Mouse (Mus musculus) left cerebral cortex, postnatal 36 days (tissue): ENCODE results near the gene Apeh. TPM values are rescaled to one million over a fixed set of nuclear protein-coding genes. Genes with fewer than 3 reads are reported as not detected.
"Not testable (repeated sequence)": the region's sequence is repeated elsewhere in the genome, so short reads cannot be mapped to it uniquely, and the experiment has no call there.

Source experiments
- DNase-seq, 2 experiments: peaks; one replicate each; pipeline ENCODE4 v3.0.0; 2021 to 2022; ENCODE audit warnings: low spot score in 2 of 2, mixed read lengths in 1 of 2
- intact Hi-C: fragments of 180-260 bp; cut with DNase I; formaldehyde crosslinking; loops from one replicate; pipeline ENCODE4 v1.15.1; 2025
- total RNA-seq, 2 experiments: library from RNA; stranded (reverse); gene quantifications; 2 replicates each; pipeline ENCODE4 v1.2.3; 2021

Gene Apeh
- 10 to 100 TPM; 23.9 to 39.4 TPM for total RNA-seq

- peak; percentile 83 to 86 for DNase-seq
- intact Hi-C loops, result loop anchor here (2.0 to 5.0 kb wide), 2 partner anchors 106 to 193 kb away; no protein-coding TSS in a partner anchor
Observed at GRCm38 (mm10) chr9:108094184-108094941, at the start of gene Apeh. TSS of gene Apeh (minus strand) at chr9:108094606.

GRCm38 (mm10) chr9:108143470-108143869 lies 49.1 kb upstream of the Apeh start:
- intact Hi-C loops, result no loop called here

DNA sequence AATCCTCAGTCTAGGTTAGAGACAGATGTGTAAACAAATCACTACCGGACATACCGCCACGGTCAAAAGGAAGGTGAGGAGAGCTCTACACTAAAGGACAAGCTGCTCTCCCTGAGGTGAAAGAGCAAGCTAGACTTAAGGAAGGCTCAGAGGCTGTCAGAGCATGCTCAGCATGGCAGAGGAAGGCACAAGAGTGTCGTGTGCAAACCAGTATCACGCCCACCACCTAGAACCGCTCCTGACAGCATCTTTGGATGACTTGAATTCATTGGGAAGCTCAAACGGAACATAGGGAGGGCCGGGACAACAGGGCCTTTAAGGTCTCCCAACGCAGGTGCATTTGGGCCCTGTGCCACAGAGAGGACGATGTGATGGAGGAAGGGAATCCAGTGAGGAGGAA lies 47.0 kb upstream of the Apeh start:
- intact Hi-C loops, result no loop called here
- DNase-seq, result no peak

More at GRCm38 (mm10) chr9:108143470-108143869, 49.1 kb upstream of the Apeh start:
- DNase-seq, result no peak

GRCm38 (mm10) chr9:108139963-108140695 lies 45.7 kb upstream of the Apeh start:
- intact Hi-C loops, result loop anchor here (5.0 kb wide), 2 partner anchors 32 to 47 kb away; no protein-coding TSS in a partner anchor
- DNase-seq, result no peak

DNA sequence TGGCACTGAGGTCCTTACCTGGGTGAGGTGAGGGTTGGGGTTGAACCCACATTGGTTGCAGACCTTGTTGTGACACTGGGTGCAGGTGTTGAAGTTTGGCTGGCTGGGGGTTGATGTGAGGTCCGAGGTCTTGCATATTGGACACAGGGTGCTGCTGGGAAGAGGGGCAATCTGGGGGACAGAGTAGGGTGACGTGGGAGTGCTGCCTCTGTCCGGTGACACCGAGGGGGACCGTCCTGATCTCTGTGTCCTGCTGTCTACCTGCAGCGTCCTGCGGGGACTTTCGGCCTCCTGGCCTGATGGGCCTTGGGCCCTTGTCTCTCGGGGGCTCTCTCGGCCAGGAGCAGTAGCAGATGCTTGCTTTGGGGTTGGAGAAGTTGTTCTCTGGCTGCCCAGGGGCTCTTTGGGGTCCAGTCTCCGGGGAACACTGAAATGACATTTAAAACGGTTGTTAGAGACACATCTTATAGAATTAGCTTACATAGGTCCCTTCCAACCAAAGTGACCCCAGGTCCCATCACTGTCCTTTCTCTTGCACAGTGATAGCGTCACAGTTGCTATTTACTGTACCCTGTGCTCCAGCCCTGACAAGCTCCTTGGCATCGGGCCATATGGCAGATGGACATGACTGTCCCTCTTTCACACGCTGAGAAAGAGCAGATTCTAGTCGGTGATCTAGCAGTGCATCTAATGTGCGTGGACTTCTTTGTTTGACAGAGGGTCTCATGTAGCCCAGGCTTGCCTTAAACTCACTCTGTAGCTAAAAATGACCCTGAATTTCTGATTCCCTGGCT lies 45.0 kb upstream of the Apeh start:
- intact Hi-C loops, result loop anchor here (5.0 kb wide), 2 partner anchors 33 to 48 kb away; no protein-coding TSS in a partner anchor
- no peak for DNase-seq

DNA sequence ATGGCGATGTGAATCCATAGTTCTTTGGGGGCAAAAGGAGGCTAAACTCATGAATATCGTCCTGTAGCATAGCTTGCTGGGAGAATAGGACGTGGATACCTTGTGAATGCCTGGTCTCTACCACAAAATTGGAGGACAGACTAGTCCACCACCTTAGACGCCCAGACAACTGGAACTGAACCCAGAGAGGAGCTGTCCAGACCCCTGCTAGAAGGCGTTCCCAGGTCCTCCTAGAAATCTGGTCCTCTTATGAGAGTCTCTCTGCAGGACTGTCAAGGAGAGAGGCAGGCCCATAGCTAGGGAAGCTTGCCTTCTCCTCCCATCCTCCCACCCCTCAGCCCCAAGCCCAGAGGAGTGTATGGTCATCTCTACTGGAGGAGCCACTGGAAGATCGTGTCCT lies 43.7 kb upstream of the Apeh start:
- DNase-seq, result no peak

DNA sequence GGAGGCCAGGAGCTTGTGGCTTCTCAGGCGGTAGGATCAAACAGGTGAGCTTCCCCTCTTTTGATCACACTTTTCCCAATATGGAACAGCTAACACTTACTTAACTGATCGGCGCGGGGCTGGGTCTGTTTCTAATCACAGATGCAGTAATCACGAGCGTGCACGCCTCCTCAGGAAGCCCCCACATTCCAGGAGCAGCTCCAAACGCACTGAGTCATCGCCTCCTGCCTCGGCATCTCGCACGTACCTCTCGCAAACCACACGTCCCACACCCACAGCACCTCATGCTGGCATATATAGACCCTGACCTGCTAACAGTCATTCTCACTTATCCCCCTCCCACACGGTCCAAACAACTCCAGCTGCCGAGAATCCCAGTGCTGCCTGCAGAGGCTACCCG lies 43.1 kb upstream of the Apeh start:
- DNase-seq, result peak; percentile 91 to 92
- intact Hi-C loops, result loop anchor here (1.0 to 5.0 kb wide), 3 partner anchors 16 to 50 kb away; no protein-coding TSS in a partner anchor

More for the DNA sequence above, 43.7 kb upstream of the Apeh start:
- intact Hi-C loops, result loop anchor here (5.0 kb wide), 2 partner anchors 34 to 49 kb away; no protein-coding TSS in a partner anchor

- intact Hi-C loops, result loop anchor here (1.0 to 5.0 kb wide), 3 partner anchors 16 to 50 kb away; no protein-coding TSS in a partner anchor
- DNase-seq, result peak; percentile 84 to 87
Observed at GRCm38 (mm10) chr9:108136930-108137462, 42.6 kb upstream of the Apeh start.

DNA sequence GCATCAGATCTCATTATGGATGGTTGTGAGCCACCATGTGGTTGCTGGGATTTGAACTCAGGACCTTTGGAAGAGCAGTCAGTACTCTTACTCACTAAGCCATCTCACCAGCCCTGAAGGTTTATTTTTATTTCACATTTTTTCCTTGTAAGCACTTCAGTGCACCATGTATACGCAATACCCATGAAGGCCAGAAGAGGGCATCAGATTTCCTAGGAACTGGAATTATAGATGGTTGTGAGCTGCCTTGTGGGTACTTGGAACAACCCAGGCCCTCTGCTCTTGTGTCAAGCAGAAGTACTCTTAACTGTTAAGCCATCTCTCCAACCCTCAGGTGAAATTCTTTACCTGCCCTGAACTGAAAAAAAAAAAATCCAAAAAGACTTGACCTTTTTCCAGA lies 41.8 kb upstream of the Apeh start:
- DNase-seq, result no peak
- intact Hi-C loops, result loop anchor here (5.0 kb wide), 2 partner anchors 36 to 51 kb away; no protein-coding TSS in a partner anchor

- not testable (repeated sequence) for DNase-seq
- intact Hi-C loops, result loop anchor here (5.0 kb wide), 2 partner anchors 37 to 52 kb away; no protein-coding TSS in a partner anchor
Observed at GRCm38 (mm10) chr9:108135679-108136078, 41.3 kb upstream of the Apeh start.

GRCm38 (mm10) chr9:108133478-108133877 lies 39.1 kb upstream of the Apeh start:
- intact Hi-C loops, result no loop called here
- no peak for DNase-seq

GRCm38 (mm10) chr9:108132373-108132772 lies 38.0 kb upstream of the Apeh start:
- intact Hi-C loops, result no loop called here
- no peak for DNase-seq

DNA sequence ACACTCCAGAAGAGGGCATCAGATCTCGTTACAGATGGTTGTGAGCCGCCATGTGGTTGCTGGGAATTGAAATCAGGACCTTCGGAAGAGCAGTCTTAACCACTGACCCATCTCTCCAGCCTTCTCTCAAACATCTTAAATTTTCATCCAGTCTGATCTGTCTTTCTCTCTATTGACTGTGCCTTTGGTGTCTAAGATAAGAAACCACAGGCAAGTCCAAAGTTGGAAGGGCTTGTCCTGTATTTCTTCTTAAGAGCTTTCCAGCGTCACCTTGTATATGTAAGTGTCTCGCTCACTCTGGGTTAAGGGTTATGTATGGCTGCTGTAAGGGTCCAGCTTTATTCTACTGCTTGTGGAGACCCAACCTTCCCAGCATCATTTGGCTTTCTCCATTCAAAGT lies 37.1 kb upstream of the Apeh start:
- DNase-seq, result no peak
- intact Hi-C loops, result no loop called here

DNA sequence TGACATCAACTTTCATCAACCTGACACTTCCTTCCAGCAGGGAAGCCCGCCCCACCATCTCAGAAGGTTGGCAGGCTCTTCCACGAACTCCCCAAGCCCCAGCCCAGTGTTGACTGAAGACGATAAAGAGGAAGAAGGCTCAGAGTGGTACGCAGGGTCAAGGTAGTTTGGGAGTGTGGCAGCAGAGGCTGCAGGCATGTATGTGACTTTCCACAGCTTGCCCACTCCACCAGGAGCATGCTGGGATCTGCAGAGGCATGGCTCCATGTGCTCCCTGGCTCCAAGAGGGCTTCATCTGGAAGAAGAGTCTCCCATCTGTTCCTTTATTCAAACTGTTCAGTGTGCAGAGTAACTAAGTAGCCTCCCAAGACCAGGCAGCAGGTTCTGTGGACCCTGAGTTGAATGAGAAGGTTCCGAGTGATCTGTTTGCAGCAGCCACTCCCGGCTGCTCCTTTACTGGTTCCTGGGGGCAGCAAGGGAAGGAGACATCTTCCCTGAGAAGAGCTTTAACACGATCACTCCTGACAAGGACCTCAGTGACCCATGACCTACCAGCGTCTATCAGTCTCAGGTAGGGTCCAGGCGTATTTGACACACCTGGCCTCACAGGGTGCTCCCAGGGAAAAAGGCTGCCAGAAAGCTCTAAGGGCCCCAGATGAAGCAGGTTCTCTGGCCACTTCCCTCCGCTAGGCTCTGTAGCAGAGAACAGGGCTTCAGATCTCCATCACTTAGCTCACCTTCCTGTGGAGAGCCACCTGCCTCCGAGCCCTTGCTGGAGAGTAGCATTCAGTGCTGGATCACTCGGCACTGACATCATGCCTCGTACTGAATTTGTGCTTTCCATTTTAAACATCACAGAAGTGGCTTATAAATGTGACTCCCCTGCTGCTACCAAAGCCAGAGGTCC lies 34.9 kb upstream of the Apeh start:
- no peak for DNase-seq
- intact Hi-C loops, result loop anchor here (5.0 kb wide), 1 partner anchor 73 kb away; no protein-coding TSS in a partner anchor

- intact Hi-C loops, result loop anchor here (5.0 kb wide), 1 partner anchor 74 kb away; no protein-coding TSS in a partner anchor
Observed at GRCm38 (mm10) chr9:108128248-108128647, 33.8 kb upstream of the Apeh start.

DNA sequence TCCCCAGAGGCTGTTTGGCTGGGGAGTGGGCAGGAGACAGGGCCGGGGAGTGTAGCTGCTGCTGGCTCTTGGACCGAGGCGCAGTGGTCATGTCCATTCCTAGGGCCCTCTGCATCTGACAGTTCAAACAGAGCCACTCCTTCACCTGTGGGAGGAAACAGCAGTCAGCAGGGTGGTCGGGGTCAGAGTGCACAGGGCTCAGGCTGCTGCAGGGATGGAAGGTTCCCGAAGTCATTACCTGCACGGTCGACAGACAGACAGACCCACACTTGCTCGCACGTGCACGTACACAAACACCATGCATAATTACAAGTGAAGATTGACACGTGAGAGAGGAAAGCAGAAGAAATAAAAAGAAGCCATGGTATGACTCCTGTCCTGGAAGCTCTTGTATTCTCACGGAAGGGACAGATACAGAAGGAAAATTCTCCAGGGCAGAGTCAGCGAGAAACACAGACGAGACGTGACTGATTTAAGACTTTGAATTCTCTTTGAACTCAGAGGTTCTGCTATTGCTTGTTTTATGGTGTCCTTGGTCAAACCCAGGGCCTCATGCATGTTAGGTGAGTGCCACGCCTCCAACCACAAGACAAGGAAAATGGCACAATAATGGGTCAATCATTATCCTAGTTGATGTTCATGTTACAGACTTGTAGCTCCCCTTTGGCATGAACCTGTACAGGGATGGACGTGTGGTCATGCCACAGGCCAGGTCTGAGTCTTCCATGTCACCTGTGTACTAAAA lies 32.2 kb upstream of the Apeh start:
- DNase-seq, result peak in 1 of 2 experiments; percentile 8
- intact Hi-C loops, result loop anchor here (5.0 kb wide), 1 partner anchor 76 kb away; no protein-coding TSS in a partner anchor

More at GRCm38 (mm10) chr9:108128248-108128647, 33.8 kb upstream of the Apeh start:
- DNase-seq, result peak; percentile 78 to 86

GRCm38 (mm10) chr9:108125731-108126130 lies 31.3 kb upstream of the Apeh start:
- DNase-seq, result peak in 1 of 2 experiments; percentile 7
- intact Hi-C loops, result loop anchor here (5.0 kb wide), 1 partner anchor 77 kb away; no protein-coding TSS in a partner anchor
